Mouse (Mus musculus): ENCODE data around the gene Rnase13.
A peak's percentile ranks its signal among the peaks of the same experiment; 100 is the strongest.
"Not testable (repeated sequence)": the region's sequence is repeated elsewhere in the genome, so short reads cannot be mapped to it uniquely, and the experiment has no call there.

The Rnase13 gene

DNA sequence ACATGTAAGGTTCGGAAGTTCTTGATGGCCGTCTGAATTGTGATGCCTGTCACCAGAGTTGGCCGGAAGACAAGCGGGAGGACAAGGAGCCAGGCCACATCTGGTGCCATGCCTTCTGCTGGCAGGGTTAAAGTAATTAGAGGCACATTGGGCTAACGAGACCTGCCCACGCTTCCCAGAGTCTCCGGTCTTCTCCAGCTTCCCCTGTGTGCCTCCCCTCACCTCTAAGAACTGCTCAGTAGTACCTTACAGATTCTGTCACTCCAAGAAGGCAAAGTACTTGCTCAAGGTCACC lies at the start of gene Rnase13:
Rnase13 (minus strand) TSS at position 203 of the 295 bp plus-strand sequence.
- DNase-seq (ENCODE audit: low spot score), result no peak

GRCm38 (mm10) chr14:51967400-51967799 lies 44.8 kb upstream of the Rnase13 start:
- no peak for DNase-seq (ENCODE audit: low spot score)

- DNase-seq (ENCODE audit: low spot score), result no peak
Observed at GRCm38 (mm10) chr14:51960316-51960715, 37.7 kb upstream of the Rnase13 start.

GRCm38 (mm10) chr14:51943336-51943735 lies 20.8 kb upstream of the Rnase13 start:
- DNase-seq (ENCODE audit: low spot score), result no peak

DNA sequence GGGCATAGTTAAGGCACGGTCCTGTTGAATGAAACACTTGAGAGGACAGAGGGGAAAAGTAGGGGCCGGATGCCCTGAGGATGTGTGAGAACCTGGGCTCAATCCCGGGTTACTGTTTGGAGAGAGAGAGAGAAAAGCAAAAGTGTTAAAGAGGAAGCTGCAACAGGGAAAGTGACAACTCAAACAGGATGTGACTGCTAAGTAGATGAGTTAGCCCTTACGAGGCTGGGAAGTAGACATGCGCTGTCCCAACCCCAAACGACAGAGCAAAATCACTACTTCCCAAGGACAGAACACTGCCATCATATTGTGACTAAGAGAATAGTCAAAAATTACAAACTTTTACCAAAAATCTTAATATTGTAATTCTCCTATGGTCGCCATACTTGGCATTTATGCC lies 19.7 kb upstream of the Rnase13 start:
- no peak for DNase-seq (ENCODE audit: low spot score)

DNA sequence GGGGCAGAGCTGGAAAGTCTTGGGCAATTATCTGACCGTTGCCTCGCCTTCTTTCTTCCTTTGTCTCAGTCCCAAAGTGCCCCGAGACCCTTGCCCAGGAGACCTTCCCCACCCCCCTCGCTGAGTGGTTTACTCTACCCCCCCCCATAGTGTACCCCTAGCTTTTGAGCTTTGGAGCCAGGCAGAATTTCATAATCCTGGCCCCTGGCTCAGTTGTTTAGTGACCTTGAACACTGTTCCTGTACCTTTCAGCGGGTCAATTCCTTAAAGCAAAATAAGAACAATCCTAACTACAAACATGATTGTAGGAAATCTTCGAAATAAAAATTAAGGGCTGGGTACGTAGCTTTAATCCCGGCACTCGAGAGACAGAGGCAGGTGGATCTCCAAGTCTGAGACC lies 19.0 kb upstream of the Rnase13 start:
- DNase-seq (ENCODE audit: low spot score), result no peak

DNA sequence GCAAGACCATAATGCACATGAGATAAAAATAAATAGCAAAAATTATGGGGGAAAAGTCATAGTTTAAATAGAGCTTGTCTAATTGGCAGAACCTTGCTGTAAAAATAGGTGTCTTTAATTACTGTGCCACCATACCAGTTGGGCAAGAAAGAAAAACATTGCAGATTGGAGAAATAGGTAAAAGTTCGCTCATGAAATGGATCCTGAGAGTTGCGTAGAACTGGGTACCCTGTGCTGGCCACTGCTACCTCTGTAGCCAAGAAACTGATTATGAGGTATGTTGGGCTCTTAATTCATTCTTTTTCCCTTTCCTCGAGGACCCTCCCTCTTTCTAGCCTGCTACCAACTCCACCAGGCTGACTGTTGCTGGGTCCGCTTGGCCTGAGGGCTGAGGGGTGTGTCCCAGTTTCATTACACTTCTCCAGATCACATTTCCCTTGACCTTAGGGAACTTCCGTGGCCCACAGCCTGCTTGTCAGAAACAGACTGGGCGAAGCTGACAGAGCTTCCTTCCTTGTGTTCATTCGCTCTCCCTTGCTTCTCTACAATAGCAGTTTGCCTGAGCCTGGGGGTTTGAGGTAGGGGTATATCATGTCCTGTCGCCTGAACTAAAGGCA lies 18.5 kb upstream of the Rnase13 start:
- DNase-seq (ENCODE audit: low spot score), result no peak

GRCm38 (mm10) chr14:51939005-51939404 lies 16.4 kb upstream of the Rnase13 start:
- no peak for DNase-seq (ENCODE audit: low spot score)

- DNase-seq (ENCODE audit: low spot score), result no peak
Observed at GRCm38 (mm10) chr14:51932092-51933020, 9.8 kb upstream of the Rnase13 start.

DNA sequence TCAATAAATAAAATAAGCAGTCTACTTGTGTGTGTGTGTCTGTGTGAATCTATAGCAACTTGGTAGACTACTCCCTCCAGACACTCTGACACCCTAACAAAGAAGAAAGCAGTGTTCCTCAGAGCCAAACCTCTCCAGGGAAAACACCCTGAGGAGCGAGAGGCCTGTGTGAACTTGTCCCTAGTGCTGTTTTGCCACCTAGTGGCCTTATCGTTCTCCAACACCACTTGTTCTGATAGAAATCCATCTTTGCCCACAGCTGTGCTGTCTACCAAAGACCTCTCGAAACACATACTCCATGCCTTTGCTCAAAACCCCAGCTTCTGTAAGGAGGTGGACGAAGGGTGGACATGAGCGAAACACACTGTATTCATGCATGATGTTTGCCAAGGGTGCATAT lies 8.3 kb upstream of the Rnase13 start:
- peak; percentile 61 for DNase-seq (ENCODE audit: low spot score)

DNA sequence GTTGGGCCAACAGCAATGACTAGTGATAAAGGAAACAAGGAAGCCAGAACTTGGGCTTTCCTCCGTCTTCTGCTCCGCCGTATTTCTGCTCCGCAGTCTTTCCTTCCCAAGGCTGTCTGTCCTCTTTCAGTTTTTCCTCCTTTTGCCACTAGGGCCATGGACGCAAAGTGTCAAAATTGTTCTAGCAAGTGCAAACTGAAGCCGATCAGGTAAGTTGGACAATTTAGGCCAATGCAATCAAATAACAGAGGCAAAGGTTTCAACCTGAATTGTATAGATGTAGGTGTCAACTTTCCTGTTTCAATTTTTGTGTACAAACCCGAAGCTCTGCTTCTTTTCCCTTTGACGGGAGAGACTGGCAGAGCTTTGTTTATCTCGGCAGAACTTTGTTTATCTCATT lies 7.4 kb upstream of the Rnase13 start:
- DNase-seq (ENCODE audit: low spot score), result no peak

DNA sequence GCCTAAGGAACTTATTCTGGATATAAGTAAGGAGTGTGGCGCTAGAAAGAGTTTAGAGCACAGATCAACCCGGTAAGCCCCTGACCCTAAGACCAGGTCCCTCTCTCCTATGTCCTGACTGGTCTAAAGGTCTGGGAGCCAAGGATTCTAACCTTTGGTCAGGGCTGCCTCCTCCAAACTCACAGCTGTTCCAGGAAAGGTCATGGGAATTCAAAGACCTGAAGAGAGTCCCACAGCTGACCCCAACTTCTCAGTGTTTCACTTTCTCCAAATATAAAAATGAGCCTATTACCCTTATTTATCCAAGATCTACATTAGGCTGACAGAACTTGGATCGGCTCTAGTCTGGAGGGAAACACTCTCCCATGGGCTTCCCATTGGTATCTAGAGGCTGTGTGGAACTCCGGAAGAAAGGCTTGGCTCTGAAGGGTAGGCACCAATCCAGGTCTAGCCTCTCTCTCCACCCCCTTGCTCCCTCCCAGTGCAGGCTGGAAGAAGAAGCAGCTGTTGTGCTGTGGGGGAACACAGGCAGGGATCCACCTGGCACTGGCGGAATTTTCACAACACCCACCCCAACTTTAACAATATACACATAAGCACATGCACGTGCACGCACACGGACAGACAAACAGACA lies 6.9 kb upstream of the Rnase13 start:
- DNase-seq (ENCODE audit: low spot score), result peak; percentile 66

DNA sequence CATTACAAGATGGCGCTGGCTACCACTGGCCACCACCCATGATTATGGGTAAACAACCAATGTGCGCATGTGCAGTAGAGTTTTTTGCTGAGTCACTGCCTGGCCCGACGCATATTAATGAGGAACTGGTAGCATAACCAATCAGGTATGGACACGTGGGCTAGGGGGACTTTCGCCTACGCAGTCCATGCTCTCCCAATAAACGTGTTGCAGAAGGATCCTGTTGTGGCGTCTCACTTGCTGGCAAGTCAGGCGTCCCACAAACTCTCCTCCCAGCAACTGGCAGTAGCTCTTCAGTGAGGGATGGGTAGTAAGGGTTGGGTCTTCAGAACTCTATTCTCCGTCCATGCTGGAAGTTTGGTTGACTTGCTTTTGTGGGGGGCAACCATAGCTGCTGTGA lies 4.4 kb upstream of the Rnase13 start:
- DNase-seq (ENCODE audit: low spot score), result not testable (repeated sequence)

- no peak for DNase-seq (ENCODE audit: low spot score)
Observed at GRCm38 (mm10) chr14:51923492-51923891, 919 bp upstream of the Rnase13 start.

DNA sequence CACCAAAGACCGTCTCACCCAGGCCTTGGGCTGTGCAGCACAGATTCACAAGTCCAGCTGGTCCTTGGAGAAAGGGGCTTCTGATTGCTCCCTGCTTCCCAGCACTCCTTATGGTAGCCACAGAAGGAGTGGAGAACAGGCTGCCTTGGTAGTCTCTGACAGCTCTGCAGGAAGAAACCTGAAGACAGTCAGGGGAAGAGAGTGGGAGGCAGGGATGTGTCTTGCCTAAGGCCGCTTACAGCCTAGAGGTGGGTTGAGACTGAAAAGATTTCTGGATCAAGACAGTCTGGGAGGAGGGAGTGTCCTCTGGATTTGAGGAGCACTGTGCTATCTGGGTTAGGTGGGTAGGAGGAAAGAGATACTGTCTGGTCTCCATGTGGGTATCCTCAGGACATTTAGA lies 337 bp upstream of the Rnase13 start:
- DNase-seq (ENCODE audit: low spot score), result no peak

GRCm38 (mm10) chr14:51921759-51922570 lies 608 bp downstream of the Rnase13 start:
- peak; percentile 55 for DNase-seq (ENCODE audit: low spot score)

- no peak for DNase-seq (ENCODE audit: low spot score)
Observed at GRCm38 (mm10) chr14:51918966-51919365, 3.6 kb downstream of the Rnase13 start.

DNA sequence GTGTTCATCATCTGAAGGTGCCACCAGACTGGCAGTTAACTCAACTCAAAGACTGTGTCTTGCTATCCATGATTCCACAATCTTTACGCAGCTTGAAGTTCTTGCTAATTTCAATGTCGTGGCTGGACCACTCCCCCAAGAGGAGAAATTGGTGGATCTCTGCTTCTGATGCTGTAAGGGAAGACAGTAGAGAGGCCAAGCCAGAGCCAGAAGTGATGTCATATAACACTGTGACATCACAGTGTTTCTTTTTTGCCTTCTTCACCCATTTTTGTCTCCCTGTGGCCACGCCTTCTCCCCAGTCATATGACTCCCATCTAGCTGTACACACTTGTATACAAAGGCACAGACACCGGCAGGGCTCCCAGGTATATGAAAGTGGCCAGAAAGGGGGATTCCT lies 4.4 kb downstream of the Rnase13 start, which contains the start of gene Tppp2:
Tppp2 (plus strand) TSS at position 301 of the 400 bp plus-strand sequence.
- DNase-seq (ENCODE audit: low spot score), result no peak

DNA sequence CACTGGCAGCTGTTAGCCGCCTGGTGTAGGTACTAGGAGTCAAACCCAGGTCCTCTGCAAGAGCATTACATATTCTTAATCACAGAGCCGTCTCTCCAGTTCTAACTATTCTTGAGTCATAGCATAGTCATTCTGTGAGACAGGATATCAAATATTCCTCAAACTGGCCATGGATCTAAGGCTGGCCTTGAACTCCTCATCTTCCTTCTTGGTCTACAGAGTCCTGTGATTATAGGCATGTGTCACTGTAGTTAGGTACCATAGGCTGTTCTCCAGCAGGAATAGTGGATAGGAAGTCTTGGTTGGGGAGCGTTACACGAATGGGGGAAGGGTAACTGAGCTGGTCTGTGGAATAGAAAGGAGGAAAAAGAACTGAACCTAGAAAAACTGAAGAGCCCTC lies 6.0 kb downstream of the Rnase13 start:
- no peak for DNase-seq (ENCODE audit: low spot score)

DNA sequence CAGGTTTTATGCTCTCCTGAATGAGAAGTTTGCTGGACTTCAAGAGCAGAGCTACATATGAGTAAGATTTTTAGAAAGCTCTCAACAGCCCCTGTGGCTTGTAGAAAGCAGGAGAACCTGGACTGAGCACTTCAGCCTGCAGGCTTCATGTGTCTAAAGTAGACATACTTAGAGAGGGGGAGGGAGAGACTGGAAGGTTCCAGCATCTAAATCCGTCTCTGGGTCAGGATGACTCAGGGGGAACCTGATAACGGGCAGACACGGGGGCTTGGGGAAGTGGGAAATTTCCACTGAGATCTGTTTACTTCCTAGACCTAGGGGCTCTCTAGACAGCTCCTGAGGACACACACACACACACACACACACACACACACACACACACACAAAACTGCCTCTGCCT lies 7.5 kb downstream of the Rnase13 start:
- DNase-seq (ENCODE audit: low spot score), result peak; percentile 41

- DNase-seq (ENCODE audit: low spot score), result peak; percentile 84
Observed at GRCm38 (mm10) chr14:51913960-51914762, 8.4 kb downstream of the Rnase13 start, which contains the start of gene Ndrg2. TSS of gene Ndrg2 (minus strand) at chr14:51914158.
